Mouse (Mus musculus) kidney, embryonic 15.5 days (tissue): ENCODE results near the gene Gm20604. TPM values are rescaled to one million over a fixed set of nuclear protein-coding genes. Genes with fewer than 3 reads are reported as not detected.

ENCODE experiments used
- ATAC-seq: fragments of 200-750 bp; cut with Nextera tagmentation; replicated peaks from 2 replicates; pipeline ENCODE4 v1.8.0; 2017; ENCODE audit warnings: moderate TSS enrichment; ENCODE audit not compliant: low FRiP score
- H3K27ac ChIP-seq: fragments of 300-500 bp; sonication (generic); 2 replicates; pipeline ENCODE4 v1.5.1; 2015; ENCODE audit warnings: mild to moderate bottlenecking, inconsistent platforms
- H3K27me3 ChIP-seq: fragments of 300-500 bp; sonication (generic); 2 replicates; pipeline ENCODE4 v1.6.1; 2015; ENCODE audit warnings: inconsistent platforms
- H3K36me3 ChIP-seq: fragments of 300-500 bp; sonication (generic); 2 replicates; pipeline ENCODE4 v1.6.1; 2015; ENCODE audit warnings: inconsistent platforms
- H3K4me1 ChIP-seq: fragments of 300-500 bp; sonication (generic); 2 replicates; pipeline ENCODE4 v1.6.1; 2015; ENCODE audit warnings: inconsistent platforms
- H3K4me2 ChIP-seq: fragments of 300-500 bp; sonication (generic); 2 replicates; pipeline ENCODE4 v1.6.1; 2015; ENCODE audit warnings: moderate library complexity, mild to moderate bottlenecking, inconsistent platforms
- H3K4me3 ChIP-seq: fragments of 300-500 bp; sonication (generic); replicated peaks from 2 replicates; pipeline ENCODE4 v1.5.1; 2015; ENCODE audit warnings: mild to moderate bottlenecking, inconsistent platforms
- H3K9ac ChIP-seq: fragments of 300-500 bp; sonication (generic); 2 replicates; pipeline ENCODE4 v1.6.1; 2015; ENCODE audit warnings: mild to moderate bottlenecking, inconsistent platforms
- H3K9me3 ChIP-seq: fragments of 300-500 bp; sonication (generic); replicated peaks from 2 replicates; pipeline ENCODE4 v1.6.1; 2016; ENCODE audit warnings: inconsistent platforms
- WGBS: fragments of 180-500 bp; shearing (Covaris S2); methylation state at CpG from one replicate; pipeline ENCODE4 v1.1.7; 2015; ENCODE audit warnings: mixed read lengths; 5-methylcytosine and 5-hydroxymethylcytosine counted together
- polyA plus RNA-seq: library from polyadenylated mRNA; unstranded; fragments of >200 nt; fragmentation: Nextera tagmentation; extraction: Ambion mirVana; gene quantifications from 2 replicates; pipeline ENCODE4 v1.2.1, GENCODE M21; 2015

The Gm20604 gene
- polyA plus RNA-seq, 1 experiment from 2014 or later = 26.0 TPM

DNA sequence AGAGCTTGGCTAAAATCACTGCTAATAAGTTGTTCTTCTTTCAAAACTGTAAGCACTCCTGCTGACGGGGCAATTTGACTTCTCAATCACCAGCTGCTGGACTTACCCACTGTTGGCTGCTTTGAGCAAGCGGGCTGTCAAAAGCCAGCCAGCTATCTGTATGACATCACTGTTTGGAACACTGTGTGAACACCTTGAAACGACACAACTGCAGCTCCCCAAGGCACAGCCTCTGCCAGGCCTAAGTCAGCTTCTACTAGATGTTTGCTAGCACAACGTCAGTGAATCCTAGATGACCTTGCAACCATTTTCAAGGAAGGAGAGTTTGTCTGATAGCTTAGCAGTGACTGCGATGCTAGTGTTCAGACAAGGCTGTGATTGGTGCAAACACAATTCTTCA lies 19.4 kb downstream of the Gm20604 start:
- WGBS = 74% methylated on average over 5 of the region's 5 CpGs
- Histone ChIP-seq H3K4me1 (peaks cover 13% of the 10 kb centered on the region), H3K4me3 (no peak overlapping the region), H3K27ac (no peak overlapping the region), H3K36me3 (peaks cover 7% of the 10 kb centered on the region), H3K9ac (no peak overlapping the region), H3K27me3 (no peaks in the 10 kb centered on the region), H3K9me3 (no peaks in the 10 kb centered on the region), H3K4me2 (no peak overlapping the region)
- ATAC-seq = no peak

DNA sequence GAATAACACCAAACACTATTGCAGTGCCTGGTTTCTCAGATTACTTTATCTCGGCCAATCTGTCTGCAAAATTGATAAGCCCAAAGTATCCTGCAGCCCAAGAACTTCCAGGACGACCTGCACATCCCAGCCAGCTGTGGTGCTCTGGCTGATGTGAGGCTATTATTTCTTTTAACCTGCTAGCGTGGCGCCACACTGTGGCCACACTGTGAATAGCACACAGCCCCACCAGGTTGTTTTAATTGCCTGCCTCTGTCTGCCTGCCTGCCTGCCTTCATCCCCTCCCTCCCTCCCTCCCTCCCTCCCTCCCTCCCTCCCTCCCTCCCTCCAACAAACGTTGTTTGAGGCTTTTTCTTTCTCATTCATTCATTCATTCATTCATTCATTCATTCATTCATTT lies 25.1 kb downstream of the Gm20604 start:
- H3K4me3 ChIP-seq = no peak overlapping the region
- H3K4me1 ChIP-seq = peaks cover 24% of the 10 kb centered on the region
- H3K9me3 ChIP-seq = no peaks in the 10 kb centered on the region
- no peak overlapping the region for H3K4me2 ChIP-seq
- 8% methylated on average over 5 of the region's 5 CpGs for WGBS
- no peak overlapping the region for H3K9ac ChIP-seq
- H3K27me3 ChIP-seq = no peaks in the 10 kb centered on the region
- no peak overlapping the region for H3K27ac ChIP-seq
- no peak for ATAC-seq
- no peaks in the 10 kb centered on the region for H3K36me3 ChIP-seq

DNA sequence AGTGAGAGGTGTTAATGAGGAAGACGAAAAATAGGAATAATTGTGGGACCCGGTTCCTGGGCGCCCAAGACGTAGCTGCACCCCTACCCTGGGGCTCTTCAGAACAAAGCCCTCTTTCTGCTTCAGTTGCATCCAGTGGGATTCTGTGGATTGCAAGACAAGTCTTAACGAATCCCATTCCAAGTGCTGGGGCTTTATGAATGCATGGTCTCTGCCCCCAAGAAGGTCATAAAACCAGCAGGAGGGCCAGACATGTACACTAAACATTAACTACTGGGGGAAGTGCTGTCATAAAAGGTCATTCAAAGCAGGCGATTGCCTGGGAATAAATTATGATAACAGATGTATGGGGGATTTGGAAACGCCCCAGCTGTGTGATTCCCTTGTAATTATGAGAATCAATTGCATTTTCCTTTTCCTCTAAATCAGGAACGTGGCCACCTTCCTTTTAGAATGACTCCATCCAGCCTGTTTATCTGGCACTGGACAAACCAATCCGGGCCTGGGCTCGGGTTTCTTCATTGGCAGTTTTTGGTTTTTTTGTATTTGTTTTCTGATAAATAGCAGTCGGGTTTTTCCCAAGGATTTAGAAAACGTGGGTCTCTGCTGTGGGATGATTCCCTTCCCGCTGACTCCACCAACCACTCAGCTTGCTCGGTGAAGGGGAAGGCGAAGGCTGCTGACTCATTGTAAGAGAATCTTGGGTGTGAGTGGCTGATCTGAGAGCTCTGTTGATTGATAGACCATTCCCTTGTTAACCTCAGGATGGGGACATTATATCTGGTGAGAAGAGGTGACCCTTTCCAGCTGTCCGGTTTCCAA lies 27.5 kb downstream of the Gm20604 start:
- H3K27ac ChIP-seq = peak overlapping the region; percentile 92
- peak; percentile 59 for ATAC-seq

DNA sequence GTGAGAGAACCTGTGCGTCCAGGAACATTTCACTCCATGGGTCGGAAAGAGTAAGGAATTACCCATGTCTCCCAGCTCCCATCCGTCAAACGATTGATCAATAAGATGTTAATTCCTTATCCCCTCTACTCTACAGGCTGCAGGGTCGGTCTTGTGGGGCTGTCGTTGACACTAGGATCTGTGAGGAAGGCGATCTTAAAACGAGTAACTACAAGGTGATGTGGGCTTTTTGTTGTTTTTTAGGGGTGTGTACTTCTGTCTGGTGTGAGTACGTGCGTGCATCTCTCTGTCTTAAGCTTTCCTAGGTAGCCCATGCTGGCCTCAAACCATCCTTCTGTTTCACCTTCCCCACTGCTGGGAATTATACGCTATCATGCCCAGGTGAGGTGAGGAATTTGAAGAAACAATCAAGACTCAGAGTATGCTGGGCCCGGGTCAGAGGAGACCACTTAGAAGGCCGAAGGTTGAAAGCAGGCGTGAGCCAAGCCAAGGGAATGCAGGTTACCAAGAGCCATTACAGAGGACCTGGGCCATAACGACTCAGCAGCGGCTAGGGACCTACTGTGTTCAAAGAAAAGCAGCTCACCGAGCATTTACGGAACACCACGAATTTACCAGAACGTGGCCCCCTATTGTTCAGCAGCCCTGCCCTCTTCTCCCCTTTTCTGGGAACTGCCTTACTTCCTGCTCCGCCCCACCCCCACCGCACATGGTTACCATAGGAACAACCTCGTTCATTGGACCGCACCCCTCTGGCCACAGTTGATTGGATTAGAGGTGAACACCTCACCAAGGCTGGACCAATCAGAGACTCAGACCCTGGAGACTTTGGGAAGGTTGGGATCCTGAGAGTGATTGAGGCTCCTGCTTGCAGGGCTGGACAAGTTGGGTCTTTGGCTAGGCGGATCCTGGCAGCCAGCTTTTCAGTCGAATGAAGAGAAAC lies 28.3 kb downstream of the Gm20604 start:
- WGBS = 30% methylated on average over 26 of the region's 26 CpGs
- H3K4me1 ChIP-seq = peaks cover 24% of the 10 kb centered on the region
- peak; percentile 98 for ATAC-seq
- no peaks in the 10 kb centered on the region for H3K27me3 ChIP-seq
- peak overlapping the region; percentile 92 for H3K27ac ChIP-seq
- no peaks in the 10 kb centered on the region for H3K36me3 ChIP-seq
- H3K4me3 ChIP-seq = peak overlapping the region; percentile 23
- no peak overlapping the region for H3K9ac ChIP-seq
- H3K4me2 ChIP-seq = peak overlapping the region; percentile 57
- no peaks in the 10 kb centered on the region for H3K9me3 ChIP-seq

More for the DNA sequence above, 27.5 kb downstream of the Gm20604 start:
- H3K4me2 ChIP-seq = peak overlapping the region; percentile 57
- no peaks in the 10 kb centered on the region for H3K9me3 ChIP-seq
- no peaks in the 10 kb centered on the region for H3K27me3 ChIP-seq
- no peaks in the 10 kb centered on the region for H3K36me3 ChIP-seq
- 14% methylated on average over 16 of the region's 16 CpGs for WGBS
- no peak overlapping the region for H3K9ac ChIP-seq
- H3K4me3 ChIP-seq = peak overlapping the region; percentile 23
- H3K4me1 ChIP-seq = peaks cover 24% of the 10 kb centered on the region

DNA sequence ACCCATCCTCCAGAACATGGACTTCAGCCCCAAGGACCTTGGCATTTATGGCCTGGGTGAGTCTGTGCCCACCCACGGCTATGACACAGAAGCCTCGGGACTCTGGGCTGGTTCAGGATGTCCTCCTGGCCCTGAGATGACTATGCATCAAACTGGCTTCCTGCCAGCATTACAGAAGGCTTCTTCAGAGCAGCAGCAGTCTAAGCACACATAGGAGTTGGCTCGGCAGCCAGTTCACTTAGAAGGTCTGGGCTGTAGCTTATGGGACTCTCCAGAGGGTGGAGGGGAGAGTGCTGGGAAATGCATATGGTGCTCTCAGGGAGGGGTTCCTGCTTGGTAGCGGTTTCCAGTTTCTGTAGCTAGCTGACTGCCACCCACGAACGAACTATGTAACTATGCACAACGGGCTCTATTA lies 32.7 kb downstream of the Gm20604 start:
- Histone ChIP-seq H3K9ac (no peak overlapping the region), H3K9me3 (no peaks in the 10 kb centered on the region), H3K4me1 (peaks cover 20% of the 10 kb centered on the region), H3K27ac (no peak overlapping the region), H3K4me3 (no peak overlapping the region), H3K36me3 (no peaks in the 10 kb centered on the region), H3K27me3 (no peaks in the 10 kb centered on the region), H3K4me2 (no peak overlapping the region)
- no peak for ATAC-seq
- 64% methylated on average over 7 of the region's 7 CpGs for WGBS

DNA sequence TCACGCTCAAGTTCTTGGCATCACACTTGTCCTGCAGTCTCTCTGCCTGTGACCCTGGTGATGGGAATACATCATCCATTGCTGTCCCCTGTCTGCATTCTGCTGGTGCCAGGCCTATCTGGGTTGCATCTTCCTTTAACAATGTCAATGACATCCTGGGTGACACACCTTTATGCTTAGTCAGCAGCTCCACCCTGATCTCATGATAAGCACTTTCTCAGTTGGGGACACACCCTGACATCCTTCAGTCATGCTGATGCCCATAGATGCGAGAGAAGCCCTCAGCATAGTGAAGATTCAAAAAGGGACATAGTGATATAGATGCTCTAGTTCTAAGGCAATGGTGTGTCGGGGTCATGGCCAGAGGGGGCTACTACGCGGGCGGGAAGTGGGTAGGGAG lies 33.3 kb downstream of the Gm20604 start:
- WGBS = 93% methylated on average over 6 of the region's 6 CpGs
- H3K27ac ChIP-seq = no peak overlapping the region
- ATAC-seq = no peak

DNA sequence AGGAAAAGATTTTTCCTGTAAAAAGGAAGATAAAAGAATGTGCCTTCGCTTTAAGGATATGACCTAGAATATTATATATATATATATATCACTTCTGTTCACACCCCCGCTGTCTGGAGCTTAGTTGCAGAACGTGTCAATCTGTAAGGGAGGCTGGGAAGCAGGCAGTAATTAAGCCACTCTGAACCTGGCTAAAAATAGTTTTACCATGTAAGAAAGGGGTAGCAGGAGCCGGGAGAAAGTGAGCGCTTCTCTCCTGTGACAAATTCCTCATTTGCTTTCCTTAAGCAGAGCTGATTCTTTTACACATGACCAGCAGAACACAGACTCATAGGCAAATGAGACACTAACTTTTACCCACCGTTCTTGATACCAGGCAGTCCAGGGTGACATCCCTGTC lies 34.6 kb downstream of the Gm20604 start:
- H3K4me3 ChIP-seq = no peak overlapping the region
- peaks cover 19% of the 10 kb centered on the region for H3K4me1 ChIP-seq
- no peaks in the 10 kb centered on the region for H3K9me3 ChIP-seq
- no peaks in the 10 kb centered on the region for H3K27me3 ChIP-seq
- WGBS = 66% methylated on average over 6 of the region's 6 CpGs
- H3K9ac ChIP-seq = no peak overlapping the region
- no peak overlapping the region for H3K27ac ChIP-seq
- ATAC-seq = no peak
- no peaks in the 10 kb centered on the region for H3K36me3 ChIP-seq
- H3K4me2 ChIP-seq = no peak overlapping the region

More for the DNA sequence above, 33.3 kb downstream of the Gm20604 start:
- no peaks in the 10 kb centered on the region for H3K27me3 ChIP-seq
- H3K4me3 ChIP-seq = no peak overlapping the region
- peaks cover 15% of the 10 kb centered on the region for H3K4me1 ChIP-seq
- no peaks in the 10 kb centered on the region for H3K36me3 ChIP-seq
- H3K4me2 ChIP-seq = no peak overlapping the region
- H3K9ac ChIP-seq = no peak overlapping the region
- H3K9me3 ChIP-seq = no peaks in the 10 kb centered on the region

DNA sequence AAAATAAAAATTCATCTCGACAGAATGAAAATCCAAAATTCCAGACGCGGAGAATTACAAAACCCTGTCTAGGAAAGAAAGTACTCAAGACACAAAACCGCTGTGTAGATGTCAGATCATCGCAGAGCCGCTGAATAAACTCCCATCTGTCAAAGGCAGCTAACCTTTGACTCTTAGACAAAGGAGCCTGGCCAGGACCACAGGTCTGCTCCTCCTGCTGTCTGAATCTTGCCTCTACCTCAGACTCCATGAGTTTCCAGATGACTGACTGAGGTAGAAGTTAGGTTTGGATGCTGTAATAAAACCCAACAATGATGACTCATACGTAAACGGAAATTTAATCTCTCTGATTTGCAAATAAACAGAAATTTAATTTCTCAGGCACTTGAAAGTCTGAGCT lies 35.5 kb downstream of the Gm20604 start:
- 56% methylated on average over 8 of the region's 8 CpGs for WGBS
- H3K9ac ChIP-seq = no peak overlapping the region
- H3K4me2 ChIP-seq = no peak overlapping the region
- H3K9me3 ChIP-seq = no peaks in the 10 kb centered on the region
- H3K36me3 ChIP-seq = no peaks in the 10 kb centered on the region
- peaks cover 19% of the 10 kb centered on the region for H3K4me1 ChIP-seq
- peak overlapping the region; percentile 47; the same call in 1 of the 2 replicates for H3K27ac ChIP-seq
- H3K27me3 ChIP-seq = no peaks in the 10 kb centered on the region
- H3K4me3 ChIP-seq = no peak overlapping the region
- ATAC-seq = peak; percentile 48; the same call in 1 of the 2 replicates

DNA sequence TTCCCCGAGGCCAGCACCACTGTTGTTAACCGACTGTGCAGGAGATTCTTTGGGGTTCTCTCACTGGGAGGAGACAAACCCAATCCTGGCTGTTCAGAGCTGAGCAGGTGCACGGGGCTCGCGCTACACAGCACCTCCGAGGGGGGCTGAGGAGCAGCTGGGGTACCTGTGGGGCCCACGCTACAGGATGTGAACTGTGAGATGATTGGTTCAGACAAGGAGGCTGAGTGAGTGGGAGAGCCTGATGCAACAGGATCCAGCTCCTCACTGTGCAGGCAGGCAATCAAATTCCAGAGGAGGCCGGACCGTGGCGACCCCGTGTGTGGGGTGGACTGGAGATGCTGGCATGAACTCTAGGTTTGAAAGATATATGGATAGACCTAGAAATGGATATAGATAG lies 36.0 kb downstream of the Gm20604 start:
- Histone ChIP-seq H3K4me3 (no peak overlapping the region), H3K27ac (peak overlapping the region; percentile 47; the same call in 1 of the 2 replicates), H3K27me3 (no peaks in the 10 kb centered on the region), H3K9ac (no peak overlapping the region), H3K9me3 (no peaks in the 10 kb centered on the region), H3K4me2 (peak overlapping the region; percentile 34; the same call in 1 of the 2 replicates), H3K36me3 (no peaks in the 10 kb centered on the region), H3K4me1 (peaks cover 19% of the 10 kb centered on the region)
- peak; percentile 83 for ATAC-seq
- 27% methylated on average over 11 of the region's 11 CpGs for WGBS

DNA sequence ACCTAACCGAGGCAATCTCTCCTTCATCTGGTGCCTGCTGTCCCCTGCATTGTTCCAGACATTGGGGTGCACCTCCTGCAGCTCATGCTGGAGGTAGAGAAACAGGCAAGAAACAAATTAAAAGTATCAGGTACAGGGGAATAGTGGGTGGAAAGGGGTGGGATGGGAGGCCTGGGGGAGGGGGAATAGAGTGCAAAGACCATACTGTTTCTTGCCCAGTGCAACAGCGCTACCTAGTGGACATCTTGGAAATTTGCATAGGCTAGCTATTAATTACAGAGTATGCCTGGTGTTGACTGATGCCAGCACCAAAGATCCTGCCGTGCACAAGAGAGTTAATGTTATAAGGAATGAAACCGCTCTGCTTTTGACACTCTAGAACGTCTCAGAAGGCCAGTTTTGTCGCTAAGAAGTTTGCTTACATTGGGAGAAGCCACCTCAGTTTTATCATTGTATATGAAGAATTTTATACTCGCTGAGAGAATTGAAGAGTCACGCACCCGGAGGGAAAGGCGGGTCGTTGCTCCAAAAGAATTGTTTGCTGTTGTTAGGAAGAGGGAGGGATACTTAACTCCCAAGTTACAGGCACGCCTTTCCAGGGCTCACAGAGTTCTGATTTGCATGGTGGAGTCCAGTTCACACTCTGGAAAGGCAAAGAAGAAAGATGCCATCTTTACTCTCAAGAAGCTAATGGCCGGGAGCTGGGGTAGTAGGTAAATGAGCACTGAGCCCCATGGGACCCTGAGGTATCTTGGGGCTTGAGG lies 38.7 kb downstream of the Gm20604 start:
- Histone ChIP-seq H3K4me3 (no peak overlapping the region), H3K9ac (no peak overlapping the region), H3K4me1 (peaks cover 19% of the 10 kb centered on the region), H3K27me3 (no peaks in the 10 kb centered on the region), H3K27ac (no peak overlapping the region), H3K9me3 (no peaks in the 10 kb centered on the region), H3K4me2 (0 out of 2 replicates have a peak overlapping the region, but pooled peaks have one; percentile 23), H3K36me3 (no peaks in the 10 kb centered on the region)
- peak; percentile 60 for ATAC-seq
- 35% methylated on average over 13 of the region's 13 CpGs for WGBS

DNA sequence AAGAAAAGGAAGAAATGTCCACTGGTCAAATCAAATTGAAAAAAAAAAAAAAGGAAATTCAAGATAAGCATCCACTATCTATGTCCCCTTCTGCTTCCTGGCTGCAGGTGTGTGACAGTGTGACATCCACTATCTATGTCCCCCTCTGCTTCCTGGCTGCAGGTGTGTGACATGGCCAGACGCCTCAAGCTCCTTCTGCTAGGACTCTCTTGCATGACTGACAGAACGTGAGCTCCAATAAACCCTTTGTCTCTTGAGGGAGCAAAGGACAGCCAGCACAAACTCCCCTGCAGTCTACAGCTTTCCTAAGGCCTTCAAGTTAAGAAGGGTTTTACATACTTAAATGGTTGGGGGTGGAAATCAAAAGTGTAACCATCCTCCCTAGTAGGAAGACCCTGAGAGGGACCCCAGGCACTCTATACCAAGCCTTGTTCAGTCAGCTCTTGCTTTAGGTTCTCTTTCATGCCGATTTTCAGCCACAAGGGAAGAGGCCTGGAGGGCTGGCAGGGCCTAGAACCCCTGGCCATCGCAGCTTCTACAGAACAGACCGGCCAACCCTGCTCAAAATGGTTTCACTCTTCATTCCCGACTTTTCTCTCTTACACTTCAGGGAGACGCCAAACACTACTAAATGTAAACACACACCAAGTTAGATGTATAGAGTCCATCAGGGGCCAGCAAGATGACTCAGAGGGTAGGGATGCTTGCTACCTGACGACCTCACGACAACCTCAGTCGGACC lies 43.6 kb downstream of the Gm20604 start:
- no peaks in the 10 kb centered on the region for H3K27me3 ChIP-seq
- no peak overlapping the region for H3K9ac ChIP-seq
- no peak overlapping the region for H3K27ac ChIP-seq
- 87% methylated on average over 10 of the region's 10 CpGs for WGBS
- peaks cover 10% of the 10 kb centered on the region for H3K4me1 ChIP-seq
- H3K4me2 ChIP-seq = no peak overlapping the region
- no peaks in the 10 kb centered on the region for H3K36me3 ChIP-seq
- no peaks in the 10 kb centered on the region for H3K9me3 ChIP-seq
- ATAC-seq = no peak
- no peak overlapping the region for H3K4me3 ChIP-seq
